Mouse (Mus musculus): ENCODE data around the gene Trnt1. TPM values are rescaled to one million over a fixed set of nuclear protein-coding genes. Genes with fewer than 3 reads are reported as not detected.

The Trnt1 gene
- 93.4 and 106 TPM in 2 replicates for total RNA-seq (2017)

- ATAC-seq (ENCODE audit: extremely low read depth, insufficient number of reproducible peaks, low FRiP score, poor library complexity, severe bottlenecking) = peak; percentile 100
Observed at GRCm38 (mm10) chr6:106768640-106769289, at the start of gene Trnt1. TSS of gene Trnt1 (plus strand) at chr6:106769120.

GRCm38 (mm10) chr6:106725642-106726041 is 43.3 kb upstream of the Trnt1 start:
- peak; percentile 50; the same call in 1 of the 2 replicates for ATAC-seq (ENCODE audit: extremely low read depth, insufficient number of reproducible peaks, low FRiP score, poor library complexity, severe bottlenecking)

DNA sequence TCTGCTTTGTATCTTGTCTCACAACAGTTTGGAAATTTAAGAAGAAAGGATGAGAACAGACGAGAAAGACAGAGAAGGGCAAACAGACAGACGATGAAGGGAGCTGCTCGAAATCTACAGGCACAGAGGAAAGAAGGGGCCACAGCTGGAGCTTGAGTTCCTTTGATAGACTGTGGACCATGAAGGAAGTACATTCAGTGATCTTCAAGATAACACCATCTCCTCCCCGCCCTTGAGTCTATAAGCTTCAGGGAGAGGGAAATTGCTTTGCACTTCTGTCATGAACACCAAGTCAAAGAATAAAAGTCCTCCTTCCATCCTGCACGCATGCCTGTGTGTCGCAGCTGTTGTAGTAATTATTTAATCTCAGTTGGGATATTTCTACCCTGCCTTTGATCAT is 42.8 kb upstream of the Trnt1 start:
- ATAC-seq (ENCODE audit: extremely low read depth, insufficient number of reproducible peaks, low FRiP score, poor library complexity, severe bottlenecking) = peak; percentile 7; the same call in 1 of the 2 replicates

- ATAC-seq (ENCODE audit: extremely low read depth, insufficient number of reproducible peaks, low FRiP score, poor library complexity, severe bottlenecking) = no peak
Observed at GRCm38 (mm10) chr6:106727703-106728102, 41.2 kb upstream of the Trnt1 start.

GRCm38 (mm10) chr6:106729682-106730314 is 39.1 kb upstream of the Trnt1 start:
- peak; percentile 58; the same call in 1 of the 2 replicates for ATAC-seq (ENCODE audit: extremely low read depth, insufficient number of reproducible peaks, low FRiP score, poor library complexity, severe bottlenecking)

- no peak for ATAC-seq (ENCODE audit: extremely low read depth, insufficient number of reproducible peaks, low FRiP score, poor library complexity, severe bottlenecking)
Observed at GRCm38 (mm10) chr6:106732563-106732962, 36.4 kb upstream of the Trnt1 start.

- ATAC-seq (ENCODE audit: extremely low read depth, insufficient number of reproducible peaks, low FRiP score, poor library complexity, severe bottlenecking) = no peak
Observed at GRCm38 (mm10) chr6:106738229-106738628, 30.7 kb upstream of the Trnt1 start.

GRCm38 (mm10) chr6:106740244-106740825 is 28.6 kb upstream of the Trnt1 start:
- no peak for ATAC-seq (ENCODE audit: extremely low read depth, insufficient number of reproducible peaks, low FRiP score, poor library complexity, severe bottlenecking)

- peak; percentile 68; the same call in 1 of the 2 replicates for ATAC-seq (ENCODE audit: extremely low read depth, insufficient number of reproducible peaks, low FRiP score, poor library complexity, severe bottlenecking)
Observed at GRCm38 (mm10) chr6:106743556-106744233, 25.2 kb upstream of the Trnt1 start.

DNA sequence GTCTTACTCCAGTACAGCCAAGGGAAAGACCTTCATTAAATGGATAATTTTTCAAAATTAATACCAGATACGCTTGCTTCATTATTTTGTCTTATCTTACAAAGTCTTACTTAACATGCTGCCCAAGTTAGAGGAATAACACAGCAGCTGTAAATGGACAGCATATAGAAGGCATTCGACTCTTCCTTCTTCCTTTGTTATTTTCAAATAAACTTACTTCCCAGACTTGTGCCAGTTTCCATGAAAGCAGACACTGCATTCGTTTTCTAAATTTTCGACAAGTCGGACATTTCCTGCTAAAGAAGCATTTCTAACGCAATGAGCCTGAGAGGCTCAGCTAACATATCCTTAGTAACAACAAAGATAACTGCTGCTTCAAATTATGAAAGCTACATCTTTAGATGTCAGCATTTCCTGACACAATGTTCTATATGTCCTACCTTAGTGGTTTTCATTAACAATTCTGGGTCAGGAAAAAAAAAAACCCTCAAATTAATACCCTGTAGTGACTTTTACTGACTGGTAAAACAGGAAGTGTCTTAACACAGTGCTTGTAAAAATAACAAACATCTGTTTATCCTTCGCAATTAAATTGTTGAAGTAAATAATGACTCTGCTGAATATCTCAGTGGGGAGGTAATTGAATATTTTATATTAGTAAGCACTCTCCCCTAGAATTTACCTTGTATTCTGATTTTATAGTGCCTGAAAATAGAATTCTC is 23.1 kb upstream of the Trnt1 start:
- ATAC-seq (ENCODE audit: extremely low read depth, insufficient number of reproducible peaks, low FRiP score, poor library complexity, severe bottlenecking) = no peak

DNA sequence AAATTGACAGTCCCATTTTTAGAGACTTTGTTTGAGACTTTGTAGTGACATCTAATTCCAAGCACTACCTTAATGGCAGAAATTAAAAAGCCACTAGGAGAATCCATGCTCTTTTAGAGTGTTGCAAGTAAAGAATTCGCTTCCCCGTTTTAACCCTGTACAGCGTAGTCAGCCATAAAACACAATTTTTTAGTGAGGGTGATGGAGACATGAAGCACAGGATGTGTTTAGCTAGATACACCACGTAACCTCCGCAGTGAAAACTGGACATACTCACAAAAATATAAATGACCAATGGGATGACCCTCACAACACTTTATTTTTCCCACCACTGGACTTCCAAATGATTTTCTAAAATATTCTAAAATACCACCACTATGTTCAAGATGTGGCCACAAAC is 21.7 kb upstream of the Trnt1 start:
- ATAC-seq (ENCODE audit: extremely low read depth, insufficient number of reproducible peaks, low FRiP score, poor library complexity, severe bottlenecking) = no peak

GRCm38 (mm10) chr6:106747804-106748203 is 21.1 kb upstream of the Trnt1 start:
- no peak for ATAC-seq (ENCODE audit: extremely low read depth, insufficient number of reproducible peaks, low FRiP score, poor library complexity, severe bottlenecking)

DNA sequence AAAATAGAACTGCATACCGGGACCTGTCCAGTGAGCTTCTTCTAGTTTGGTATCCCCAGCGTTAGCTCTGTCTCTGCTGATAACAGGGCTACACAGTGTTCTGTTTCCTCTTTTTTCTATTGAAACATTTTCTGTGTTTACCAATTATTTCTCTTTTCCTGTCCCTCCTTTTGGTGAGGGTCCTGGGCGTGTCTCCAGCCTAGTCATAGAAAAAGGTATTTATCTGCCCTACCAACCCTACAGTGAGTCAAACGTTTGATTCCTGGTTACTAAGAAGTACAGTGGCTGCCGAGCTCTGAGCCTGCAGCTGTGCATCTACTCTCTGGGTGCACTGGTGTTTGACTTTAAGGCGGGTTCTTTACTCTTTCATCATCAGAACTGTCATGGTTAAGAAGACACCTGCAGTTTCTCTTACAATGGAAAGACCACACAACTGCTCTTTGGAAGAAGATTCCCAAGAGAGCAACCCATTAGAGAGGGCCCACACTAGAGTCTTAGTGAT is 20.0 kb upstream of the Trnt1 start, which contains the start of gene Il5ra:
Il5ra (minus strand) TSS at position 151 of the 502 bp plus-strand sequence.
- peak; percentile 54 for ATAC-seq (ENCODE audit: extremely low read depth, insufficient number of reproducible peaks, low FRiP score, poor library complexity, severe bottlenecking)

DNA sequence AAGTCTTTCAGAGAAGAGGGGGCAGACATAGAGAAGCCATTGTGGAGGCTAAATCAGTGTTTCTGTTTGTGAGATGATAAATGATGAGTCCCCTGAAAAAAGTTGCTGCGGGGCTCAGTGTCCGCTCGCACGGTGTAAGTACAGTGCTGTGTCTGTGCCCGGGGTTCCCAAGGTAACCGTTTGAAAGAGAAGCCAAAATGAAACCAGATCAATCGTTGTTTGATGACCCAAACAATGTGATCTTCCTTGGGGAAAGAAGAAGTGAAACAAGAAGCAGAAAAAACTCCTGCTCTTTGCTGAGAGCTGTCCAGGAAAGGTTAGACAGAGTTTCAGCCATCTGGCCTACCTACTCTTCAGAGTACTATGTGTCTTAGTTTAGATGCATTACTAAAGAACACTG is 18.6 kb upstream of the Trnt1 start:
- ATAC-seq (ENCODE audit: extremely low read depth, insufficient number of reproducible peaks, low FRiP score, poor library complexity, severe bottlenecking) = peak; percentile 85

GRCm38 (mm10) chr6:106758299-106758698 is 10.6 kb upstream of the Trnt1 start:
- ATAC-seq (ENCODE audit: extremely low read depth, insufficient number of reproducible peaks, low FRiP score, poor library complexity, severe bottlenecking) = peak; percentile 28; the same call in 1 of the 2 replicates

DNA sequence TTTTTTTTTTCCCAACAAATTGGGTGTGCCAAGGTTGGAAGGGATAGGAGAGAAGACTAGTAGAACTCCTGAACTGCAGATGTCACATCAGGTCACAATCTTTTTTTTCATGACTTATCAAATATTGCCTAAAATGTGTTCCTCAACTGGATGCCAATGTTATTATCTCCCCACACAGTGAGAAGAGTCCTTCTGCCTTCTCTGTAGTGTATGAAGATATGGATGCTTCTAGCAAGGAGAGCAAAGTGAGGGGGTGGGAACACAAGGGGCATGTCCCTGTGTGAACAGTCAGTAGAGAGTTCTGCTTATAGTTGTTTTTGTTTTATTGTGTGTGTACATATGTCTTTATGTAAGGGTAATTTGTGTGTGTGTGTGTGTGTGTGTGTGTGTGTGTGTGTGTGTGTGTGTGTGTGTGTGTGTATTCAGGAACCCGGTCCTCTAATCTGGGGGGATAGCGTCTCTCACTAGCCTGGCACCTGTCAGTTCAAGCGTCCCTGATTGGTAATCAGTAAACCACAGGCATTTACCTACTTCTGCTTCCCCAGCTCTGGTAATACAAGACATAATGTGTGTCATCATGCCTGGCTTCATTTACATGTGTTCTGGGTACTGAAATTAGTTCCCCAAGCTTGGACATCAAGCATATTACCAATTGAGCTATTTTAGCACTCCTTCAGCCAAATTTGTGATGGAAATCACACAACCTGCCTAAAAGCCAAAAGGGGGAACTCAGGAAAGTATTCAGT is 8.3 kb upstream of the Trnt1 start:
- ATAC-seq (ENCODE audit: extremely low read depth, insufficient number of reproducible peaks, low FRiP score, poor library complexity, severe bottlenecking) = peak; percentile 95

- no peak for ATAC-seq (ENCODE audit: extremely low read depth, insufficient number of reproducible peaks, low FRiP score, poor library complexity, severe bottlenecking)
Observed at GRCm38 (mm10) chr6:106761486-106761885, 7.4 kb upstream of the Trnt1 start.

DNA sequence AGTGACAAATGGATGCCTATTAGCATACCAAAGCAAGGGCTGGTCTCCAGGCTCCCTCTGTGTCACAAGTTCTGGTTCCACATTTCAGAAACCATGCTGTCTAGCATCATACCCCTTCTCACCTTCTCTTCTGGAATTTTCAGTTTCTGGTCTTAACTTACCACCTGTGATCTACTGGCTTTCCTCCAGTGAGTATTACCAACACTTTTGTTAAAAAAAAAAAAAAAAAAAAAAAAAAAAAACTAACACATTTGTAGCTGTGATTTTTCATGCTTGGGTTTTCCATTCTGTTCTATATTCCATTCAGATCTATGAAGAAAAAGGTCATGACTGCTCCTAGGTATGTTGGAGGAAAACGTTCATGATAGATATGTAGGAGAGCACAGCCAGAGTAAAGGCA is 3.0 kb upstream of the Trnt1 start:
- no peak for ATAC-seq (ENCODE audit: extremely low read depth, insufficient number of reproducible peaks, low FRiP score, poor library complexity, severe bottlenecking)
